Mouse (Mus musculus): ENCODE results near the gene Macrod2. TPM values are rescaled to one million over a fixed set of nuclear protein-coding genes. Genes with fewer than 3 reads are reported as not detected.
A peak's percentile ranks its signal among the peaks of the same experiment; 100 is the strongest.

Macrod2 gene
- polyA plus RNA-seq, 1 experiment from 2014 or later: 89.4 TPM

DNA sequence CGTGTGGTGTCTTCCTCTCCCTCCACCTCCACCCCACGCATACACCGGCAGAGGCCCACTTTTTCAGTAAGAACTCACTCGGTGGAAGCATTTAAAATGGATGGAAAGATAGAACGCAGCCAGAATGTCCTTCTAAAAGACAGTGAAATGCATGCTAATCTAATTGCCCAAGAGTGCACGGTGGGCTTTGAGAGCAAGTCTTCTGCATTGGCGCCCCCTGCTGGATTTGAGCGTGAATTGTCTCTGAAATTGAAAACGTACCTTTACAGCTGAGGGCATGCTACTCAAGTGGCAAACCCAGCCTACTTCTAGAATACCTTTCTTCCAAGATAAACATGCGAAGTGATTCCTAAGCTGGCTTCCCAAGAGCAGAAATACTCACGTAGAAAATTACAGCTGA, 1858.8 kb downstream of the Macrod2 start:
- H3K9me3 ChIP-seq (replicated peaks): no peaks in the 10 kb centered on the region
- H3K27me3 ChIP-seq (replicated peaks): no peaks in the 10 kb centered on the region
- no peak overlapping the region for H3K9ac ChIP-seq (replicated peaks)
- H3K4me1 ChIP-seq: peaks cover 13% of the 10 kb centered on the region; the same call in 1 of the 2 replicates
- no peaks in the 10 kb centered on the region for H3K36me3 ChIP-seq
- no peak overlapping the region for H3K4me3 ChIP-seq (replicated peaks)
- peak overlapping the region; percentile 44 for H3K4me2 ChIP-seq
- H3K27ac ChIP-seq (replicated peaks): no peak overlapping the region; the same call in 1 of the 2 replicates
- ATAC-seq (ENCODE audit: low FRiP score): peak; percentile 87
- 10% methylated on average over 11 of the region's 11 CpGs for WGBS

DNA sequence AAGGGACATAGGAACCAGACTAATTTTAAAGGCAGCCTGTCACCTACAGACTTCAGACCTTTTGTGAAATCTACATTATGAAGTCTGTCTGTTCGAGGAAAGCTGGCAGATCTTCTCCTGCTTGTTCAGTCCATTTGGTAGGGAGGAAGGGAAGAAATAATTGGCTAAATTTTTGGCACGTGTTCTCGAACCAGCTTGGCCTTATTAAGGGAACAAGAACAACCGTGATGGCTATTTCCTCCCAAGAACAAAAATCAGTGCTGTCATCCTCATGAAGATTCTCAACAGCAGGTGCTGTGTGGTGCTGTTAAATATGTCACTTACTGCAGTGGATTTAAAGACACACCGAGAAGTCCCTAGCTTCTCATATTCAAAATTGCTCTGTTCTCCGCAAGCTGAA, 1859.5 kb downstream of the Macrod2 start:
- H3K36me3 ChIP-seq: no peaks in the 10 kb centered on the region
- no peaks in the 10 kb centered on the region for H3K27me3 ChIP-seq (replicated peaks)
- no peak overlapping the region for H3K4me3 ChIP-seq (replicated peaks)
- H3K4me1 ChIP-seq: peaks cover 13% of the 10 kb centered on the region; the same call in 1 of the 2 replicates
- no peak overlapping the region for H3K4me2 ChIP-seq
- no peak overlapping the region for H3K27ac ChIP-seq (replicated peaks)
- no peaks in the 10 kb centered on the region for H3K9me3 ChIP-seq (replicated peaks)
- ATAC-seq (ENCODE audit: low FRiP score): no peak
- 84% methylated on average over 6 of the region's 6 CpGs for WGBS
- no peak overlapping the region for H3K9ac ChIP-seq (replicated peaks)

DNA sequence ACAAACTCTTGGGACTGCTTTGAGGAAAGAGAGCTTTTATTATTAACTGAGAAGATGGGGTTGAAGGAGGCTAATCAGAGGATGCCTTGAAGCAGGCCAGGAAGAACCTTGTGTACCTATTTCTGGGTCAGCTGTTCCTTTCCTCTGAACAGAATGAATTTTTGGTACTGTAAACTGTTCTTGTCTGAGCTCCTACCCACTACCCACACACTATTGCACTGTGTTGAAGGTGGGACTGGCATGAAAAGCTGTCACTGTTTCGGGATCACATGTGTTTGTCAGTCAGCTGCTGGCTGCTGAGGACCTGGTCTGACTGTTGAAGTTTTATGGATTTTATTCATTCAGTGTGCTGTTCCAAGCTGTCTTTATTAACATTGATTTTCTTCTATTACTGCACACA, 1862.4 kb downstream of the Macrod2 start:
- Histone ChIP-seq H3K4me2 (no peak overlapping the region), H3K36me3 (no peaks in the 10 kb centered on the region), H3K4me1 (peaks cover 13% of the 10 kb centered on the region; the same call in 1 of the 2 replicates), H3K4me3 (replicated peaks) (no peak overlapping the region), H3K27me3 (replicated peaks) (no peaks in the 10 kb centered on the region), H3K27ac (replicated peaks) (no peak overlapping the region), H3K9me3 (replicated peaks) (no peaks in the 10 kb centered on the region), H3K9ac (replicated peaks) (no peak overlapping the region)
- ATAC-seq (ENCODE audit: low FRiP score): no peak
- 100% methylated on average over 1 of the region's 1 CpGs for WGBS

DNA sequence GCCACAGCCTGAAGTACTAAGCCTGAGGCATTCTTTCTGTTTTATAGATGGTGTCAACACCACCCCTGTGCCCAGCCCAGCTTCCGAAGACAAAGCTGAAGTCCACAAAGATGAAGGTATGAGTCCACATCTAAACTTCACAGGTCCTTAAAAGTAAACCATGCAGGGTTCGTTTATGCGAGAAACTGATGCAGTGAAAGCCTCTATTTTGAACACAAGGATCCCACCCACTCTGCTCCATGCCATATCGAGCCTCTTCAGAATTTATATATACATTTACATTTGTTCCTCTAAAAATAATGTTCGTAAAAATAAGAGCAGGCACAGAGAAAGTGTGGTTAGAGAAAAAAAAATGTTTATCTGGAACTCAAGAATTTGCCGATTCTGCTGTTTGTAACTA, 1865.9 kb downstream of the Macrod2 start:
- Histone ChIP-seq H3K27ac (replicated peaks) (no peak overlapping the region), H3K27me3 (replicated peaks) (no peaks in the 10 kb centered on the region), H3K9ac (replicated peaks) (no peak overlapping the region), H3K4me2 (no peak overlapping the region), H3K4me1 (no peaks in the 10 kb centered on the region), H3K4me3 (replicated peaks) (no peak overlapping the region), H3K9me3 (replicated peaks) (no peaks in the 10 kb centered on the region), H3K36me3 (no peaks in the 10 kb centered on the region)
- 90% methylated on average over 6 of the region's 6 CpGs for WGBS
- no peak for ATAC-seq (ENCODE audit: low FRiP score)

DNA sequence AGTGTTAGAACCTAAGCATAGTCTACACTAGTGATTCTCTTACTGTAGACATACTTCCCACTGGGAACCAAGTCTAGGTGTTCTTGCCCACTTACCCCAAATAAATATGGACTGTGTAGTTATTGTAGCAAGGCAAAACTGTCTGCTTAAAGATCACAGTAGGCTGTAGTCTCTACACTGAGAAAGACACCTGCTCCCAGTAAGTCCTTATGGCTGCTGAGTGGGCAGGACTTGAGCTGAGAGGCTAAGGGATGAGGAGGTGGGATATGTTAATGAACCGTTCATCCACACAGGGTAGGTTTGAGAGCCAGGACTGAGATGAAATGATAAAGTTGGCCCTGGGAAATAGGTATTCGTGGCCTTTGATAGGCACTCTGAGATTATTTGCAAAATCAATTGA, 1869.6 kb downstream of the Macrod2 start:
- Histone ChIP-seq H3K9ac (replicated peaks) (no peak overlapping the region), H3K4me1 (no peaks in the 10 kb centered on the region), H3K36me3 (no peaks in the 10 kb centered on the region), H3K4me2 (no peak overlapping the region), H3K9me3 (replicated peaks) (no peaks in the 10 kb centered on the region), H3K27me3 (replicated peaks) (no peaks in the 10 kb centered on the region), H3K4me3 (replicated peaks) (no peak overlapping the region), H3K27ac (replicated peaks) (no peak overlapping the region)
- 85% methylated on average over 2 of the region's 2 CpGs for WGBS
- no peak for ATAC-seq (ENCODE audit: low FRiP score)

DNA sequence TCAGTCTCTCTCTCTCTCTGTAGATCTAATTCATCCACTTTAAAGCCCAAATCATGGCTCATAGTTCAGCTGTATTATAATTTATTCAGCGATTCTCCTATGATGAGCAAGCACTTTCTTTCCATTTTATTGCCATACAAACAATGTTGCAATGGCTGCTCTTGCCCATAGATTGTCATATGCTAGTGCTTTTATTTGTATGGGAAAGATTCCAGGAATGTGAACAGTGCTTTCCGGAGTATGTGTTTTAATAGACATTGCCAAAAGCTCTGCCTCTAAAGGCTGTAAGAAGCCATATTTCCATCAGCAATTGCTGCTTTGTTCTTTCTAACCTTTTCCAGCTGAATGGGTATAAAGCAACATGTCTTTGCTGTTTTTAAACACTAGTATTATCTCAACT, 1872.7 kb downstream of the Macrod2 start:
- no peak overlapping the region for H3K9ac ChIP-seq (replicated peaks)

DNA sequence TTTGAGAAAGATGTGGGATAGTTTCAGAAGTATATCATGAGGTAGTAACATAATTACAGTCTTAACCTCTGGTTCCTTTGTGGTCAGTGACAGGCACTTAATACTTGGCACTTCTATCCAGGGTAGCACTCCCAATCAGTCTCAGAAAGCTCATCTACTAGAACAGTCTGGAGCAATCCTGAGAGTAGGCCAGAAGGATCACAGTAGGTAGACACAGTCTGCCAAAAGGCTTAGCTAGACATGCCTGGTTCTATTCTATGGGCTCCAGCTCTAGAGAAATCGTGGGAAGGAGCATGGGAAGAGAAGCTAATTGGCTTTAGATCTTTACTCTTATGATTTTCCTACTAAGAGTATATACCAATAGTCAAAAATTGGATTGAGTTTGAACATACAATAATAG, 1891.7 kb downstream of the Macrod2 start:
- no peaks in the 10 kb centered on the region for H3K9me3 ChIP-seq (replicated peaks)
- no peaks in the 10 kb centered on the region for H3K36me3 ChIP-seq
- no peak overlapping the region for H3K9ac ChIP-seq (replicated peaks)
- no peak overlapping the region for H3K4me2 ChIP-seq
- no peak overlapping the region for H3K27ac ChIP-seq (replicated peaks)
- ATAC-seq (ENCODE audit: low FRiP score): no peak
- H3K4me1 ChIP-seq: no peaks in the 10 kb centered on the region
- WGBS: 62% methylated on average over 1 of the region's 1 CpGs
- no peak overlapping the region for H3K4me3 ChIP-seq (replicated peaks)
- H3K27me3 ChIP-seq (replicated peaks): no peaks in the 10 kb centered on the region

More for the DNA sequence above, 1872.7 kb downstream of the Macrod2 start:
- WGBS: 76% methylated on average over 2 of the region's 2 CpGs
- no peaks in the 10 kb centered on the region for H3K27me3 ChIP-seq (replicated peaks)
- no peak overlapping the region for H3K4me2 ChIP-seq
- H3K9me3 ChIP-seq (replicated peaks): no peaks in the 10 kb centered on the region
- no peaks in the 10 kb centered on the region for H3K36me3 ChIP-seq
- no peaks in the 10 kb centered on the region for H3K4me1 ChIP-seq
- no peak overlapping the region for H3K27ac ChIP-seq (replicated peaks)
- ATAC-seq (ENCODE audit: low FRiP score): no peak
- H3K4me3 ChIP-seq (replicated peaks): no peak overlapping the region

DNA sequence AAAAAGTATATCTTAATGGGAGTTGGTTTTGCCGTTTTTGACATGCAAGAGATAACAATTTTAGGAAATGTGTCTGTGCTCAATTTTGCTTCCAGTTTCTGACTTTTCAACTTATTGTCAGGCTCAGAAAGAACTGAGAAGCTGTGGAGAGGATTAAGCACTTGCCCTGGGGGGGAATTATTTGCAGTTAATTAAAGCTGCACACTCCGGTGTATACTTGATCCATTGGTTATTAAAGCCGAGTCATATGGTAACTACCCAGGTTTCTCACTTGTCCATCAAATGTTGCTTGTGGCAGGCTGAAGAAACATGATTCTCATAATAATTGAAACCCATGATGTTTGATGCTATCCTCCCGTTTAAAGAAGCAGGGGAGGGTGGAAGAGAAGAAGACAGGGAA, 1899.7 kb downstream of the Macrod2 start:
- WGBS: 67% methylated on average over 4 of the region's 4 CpGs
- no peak overlapping the region for H3K4me2 ChIP-seq
- ATAC-seq (ENCODE audit: low FRiP score): no peak
- no peaks in the 10 kb centered on the region for H3K27me3 ChIP-seq (replicated peaks)
- no peaks in the 10 kb centered on the region for H3K9me3 ChIP-seq (replicated peaks)
- H3K4me3 ChIP-seq (replicated peaks): no peak overlapping the region
- no peaks in the 10 kb centered on the region for H3K36me3 ChIP-seq
- H3K27ac ChIP-seq (replicated peaks): no peak overlapping the region
- H3K9ac ChIP-seq (replicated peaks): no peak overlapping the region
- H3K4me1 ChIP-seq: no peaks in the 10 kb centered on the region

DNA sequence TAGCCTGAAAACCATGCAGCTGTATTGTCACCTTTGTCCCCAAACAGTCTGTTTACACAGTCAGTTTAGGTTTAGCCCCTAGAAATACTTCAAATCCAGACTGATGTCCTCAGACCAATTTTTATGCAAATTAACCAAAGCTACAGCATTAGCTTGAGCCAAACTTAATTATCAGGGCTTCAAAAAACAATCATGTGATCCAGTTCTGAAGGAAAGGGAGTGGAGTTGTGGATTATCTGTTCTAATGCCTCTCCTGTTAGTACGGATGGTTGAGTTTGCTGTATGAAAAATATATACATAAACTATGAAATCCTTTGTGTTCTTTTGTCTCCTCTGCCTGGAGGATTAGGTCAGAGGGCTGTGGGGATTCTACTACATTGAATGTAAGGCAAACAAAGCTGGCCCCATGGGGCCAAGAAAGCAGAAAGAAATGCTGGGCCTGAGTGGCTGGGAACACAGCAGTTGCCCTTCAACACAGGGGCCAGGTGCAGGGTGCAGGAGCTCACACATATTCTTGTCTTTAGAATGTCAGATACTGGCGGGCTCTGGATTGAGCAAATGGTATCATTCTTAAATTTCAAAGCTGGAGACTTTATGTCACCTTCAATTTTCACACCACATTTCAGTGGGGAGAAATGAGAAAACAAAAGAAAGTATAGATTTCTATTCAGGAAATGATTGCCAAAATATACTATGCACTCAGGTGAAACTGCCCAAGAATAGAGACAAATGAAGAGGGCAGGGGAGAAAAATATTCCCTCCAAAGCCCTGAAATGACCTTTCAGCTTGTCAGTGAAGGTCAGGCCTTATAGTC, 1908.2 kb downstream of the Macrod2 start:
- 14% methylated on average over 2 of the region's 2 CpGs for WGBS
- H3K9ac ChIP-seq (replicated peaks): no peak overlapping the region
- H3K9me3 ChIP-seq (replicated peaks): no peaks in the 10 kb centered on the region
- no peaks in the 10 kb centered on the region for H3K36me3 ChIP-seq
- H3K4me1 ChIP-seq: no peaks in the 10 kb centered on the region
- H3K4me3 ChIP-seq (replicated peaks): no peak overlapping the region
- no peak overlapping the region for H3K4me2 ChIP-seq
- H3K27ac ChIP-seq (replicated peaks): no peak overlapping the region
- no peak for ATAC-seq (ENCODE audit: low FRiP score)
- no peaks in the 10 kb centered on the region for H3K27me3 ChIP-seq (replicated peaks)

DNA sequence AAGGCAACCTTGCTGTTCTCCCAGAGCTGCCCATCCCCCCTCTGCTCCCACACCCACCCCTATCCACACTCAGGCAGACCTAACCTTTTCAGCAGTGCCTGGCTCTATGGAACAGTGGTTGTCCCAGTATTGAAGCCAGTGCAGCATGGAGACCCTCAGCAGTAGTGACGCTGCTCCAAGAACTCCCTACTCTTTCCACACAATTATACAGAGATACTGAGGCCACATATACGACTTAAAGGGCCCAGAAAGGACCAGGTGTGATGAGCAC, 1908.7 kb downstream of the Macrod2 start:
- Histone ChIP-seq H3K36me3 (no peaks in the 10 kb centered on the region), H3K27me3 (replicated peaks) (no peaks in the 10 kb centered on the region), H3K4me3 (replicated peaks) (no peak overlapping the region), H3K4me1 (no peaks in the 10 kb centered on the region), H3K4me2 (no peak overlapping the region), H3K9me3 (replicated peaks) (no peaks in the 10 kb centered on the region), H3K27ac (replicated peaks) (no peak overlapping the region), H3K9ac (replicated peaks) (no peak overlapping the region)
- ATAC-seq (ENCODE audit: low FRiP score): no peak
- WGBS: 49% methylated on average over 2 of the region's 2 CpGs

DNA sequence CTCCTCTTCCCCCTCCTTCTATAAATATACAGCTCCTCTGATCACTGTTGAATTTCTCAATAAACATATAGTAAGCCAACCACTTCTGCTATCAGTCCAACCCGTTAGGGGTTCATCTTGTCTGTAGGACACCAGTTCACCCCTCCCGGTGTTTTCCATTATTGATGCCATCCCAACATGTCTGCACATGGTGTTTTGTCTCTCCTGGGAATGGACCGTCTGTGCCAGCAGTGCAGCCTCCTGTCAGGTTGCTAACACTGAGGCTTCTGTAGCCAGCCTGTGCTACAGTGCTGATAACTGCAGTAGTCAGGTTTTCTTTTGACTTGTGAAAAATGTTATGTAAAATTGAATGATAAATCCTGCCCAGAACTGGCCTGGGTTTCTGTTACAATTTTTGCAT, 1928.0 kb downstream of the Macrod2 start:
- Histone ChIP-seq H3K27me3 (replicated peaks) (no peaks in the 10 kb centered on the region), H3K9ac (replicated peaks) (no peak overlapping the region), H3K36me3 (no peaks in the 10 kb centered on the region), H3K9me3 (replicated peaks) (no peaks in the 10 kb centered on the region), H3K4me3 (replicated peaks) (no peak overlapping the region), H3K27ac (replicated peaks) (no peak overlapping the region), H3K4me2 (no peak overlapping the region), H3K4me1 (no peaks in the 10 kb centered on the region)
- ATAC-seq (ENCODE audit: low FRiP score): no peak
- 54% methylated on average over 3 of the region's 3 CpGs for WGBS

DNA sequence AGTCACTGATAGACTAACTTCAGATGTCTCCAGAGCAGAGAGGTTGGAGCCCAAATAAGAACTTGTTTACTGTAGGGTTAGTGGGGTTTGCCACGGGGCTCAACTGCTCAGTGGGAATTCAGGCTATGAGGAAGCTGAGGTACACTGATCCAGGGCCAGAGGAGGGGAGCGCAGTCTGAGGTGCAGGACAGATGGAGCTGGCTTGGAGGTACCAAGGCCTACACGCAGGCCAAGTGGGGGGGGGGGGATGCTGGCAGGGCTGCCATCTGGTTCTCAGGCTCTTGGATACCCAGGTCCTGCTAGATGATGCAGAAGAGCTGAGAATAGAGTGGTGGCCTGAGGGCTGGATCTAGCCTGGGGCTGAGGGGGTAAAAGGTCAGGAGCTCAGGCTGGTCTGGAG, 1931.6 kb downstream of the Macrod2 start:
- Histone ChIP-seq H3K9me3 (replicated peaks) (no peaks in the 10 kb centered on the region), H3K36me3 (no peaks in the 10 kb centered on the region), H3K27me3 (replicated peaks) (no peaks in the 10 kb centered on the region), H3K4me3 (replicated peaks) (no peak overlapping the region), H3K4me2 (no peak overlapping the region), H3K4me1 (no peaks in the 10 kb centered on the region), H3K9ac (replicated peaks) (no peak overlapping the region), H3K27ac (replicated peaks) (no peak overlapping the region)
- 91% methylated on average over 3 of the region's 3 CpGs for WGBS
- no peak for ATAC-seq (ENCODE audit: low FRiP score)
